Mouse (Mus musculus): ENCODE measurements around the gene Ing5.

DNA sequence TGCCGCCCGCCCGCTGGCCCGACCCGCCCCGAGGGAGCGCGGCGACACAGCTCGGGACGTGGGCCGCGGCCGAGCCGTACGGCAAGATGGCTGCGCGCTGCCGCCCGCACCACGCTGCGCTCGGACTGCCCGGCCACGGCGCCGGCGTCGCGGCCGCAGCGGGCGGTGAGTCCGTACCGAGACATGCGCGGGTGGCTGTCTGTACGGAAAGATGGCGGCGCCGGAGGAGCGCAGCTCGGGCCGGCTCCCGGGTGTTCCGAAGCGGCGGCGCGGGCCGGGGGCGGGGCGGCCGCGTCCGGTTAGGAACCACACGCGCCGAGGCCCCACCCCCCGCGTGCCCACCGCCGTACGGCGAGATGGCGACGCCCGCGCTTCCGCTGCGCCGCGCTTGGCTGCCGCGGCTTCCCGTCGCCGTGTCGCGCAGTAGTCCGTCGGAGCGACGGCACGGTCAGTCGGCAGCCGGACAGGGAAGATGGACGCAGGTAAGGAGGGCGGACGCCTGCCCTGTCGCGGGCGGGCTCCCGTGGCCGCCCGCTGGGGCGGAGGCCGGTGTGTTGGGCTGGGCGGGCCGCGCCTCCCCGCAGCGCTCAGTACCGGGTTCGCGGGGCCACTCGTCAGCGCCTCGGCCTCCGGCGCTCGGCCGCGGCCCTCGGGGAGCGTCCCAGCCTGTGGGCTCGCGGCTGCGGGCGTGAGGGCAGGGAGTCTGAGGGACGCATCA, 49.0 kb upstream of the Ing5 start, which contains the start of gene Thap4:
- TF ChIP-seq EP300 (IDR thresholded peaks at IDR 0.05) (no peak), CTCF (IDR thresholded peaks at IDR 0.05) (no peak)
